Mouse (Mus musculus): ENCODE data around the gene Olfr1044. TPM values are rescaled to one million over a fixed set of nuclear protein-coding genes. Genes with fewer than 3 reads are reported as not detected.
"Not testable (repeated sequence)": the region's sequence is repeated elsewhere in the genome, so short reads cannot be mapped to it uniquely, and the experiment has no call there.

Gene Olfr1044
- not detected in 2 replicates for polyA plus RNA-seq (2015; fragmentation: Nextera tagmentation; extraction: Ambion mirVana)

GRCm38 (mm10) chr2:86177720-86178119, at the start of gene Olfr1044:
Gene Olfr1044, minus strand, starts transcription at chr2:86177820.
- H3K4me2 ChIP-seq = no peak within 1 kb of the TSS
- H3K4me3 ChIP-seq = no peak within 1 kb of the TSS
- H3K9ac ChIP-seq = no peak within 1 kb of the TSS
- H3K27ac ChIP-seq (replicated peaks) = no peak within 1 kb of the TSS
- no peaks in the 10 kb centered on the region for H3K27me3 ChIP-seq (replicated peaks)
- no peaks in the 10 kb centered on the region for H3K36me3 ChIP-seq
- no peaks in the 10 kb centered on the region for H3K4me1 ChIP-seq
- H3K9me3 ChIP-seq = no peaks in the 10 kb centered on the region
- no peak for ATAC-seq (ENCODE audit: extremely low read depth, insufficient number of reproducible peaks, low FRiP score, low TSS enrichment)

- Histone ChIP-seq H3K27me3 (replicated peaks) (no peaks in the 10 kb centered on the region), H3K4me3 (no peak within 1 kb of the TSS)
- ATAC-seq (ENCODE audit: extremely low read depth, insufficient number of reproducible peaks, low FRiP score, low TSS enrichment) = no peak
These were observed 41.6 kb upstream of the Olfr1044 start, which contains the start of gene Olfr1046 for GRCm38 (mm10) chr2:86219214-86219613. Gene Olfr1046, minus strand, starts transcription at chr2:86219314.

GRCm38 (mm10) chr2:86202909-86203308, 25.3 kb upstream of the Olfr1044 start, which contains the start of gene Olfr1045:
Gene Olfr1045, minus strand, starts transcription at chr2:86203009.
- Histone ChIP-seq H3K36me3 (no peaks in the 10 kb centered on the region), H3K9ac (no peak within 1 kb of the TSS), H3K4me3 (no peak within 1 kb of the TSS), H3K27me3 (replicated peaks) (no peaks in the 10 kb centered on the region), H3K4me2 (no peak within 1 kb of the TSS), H3K27ac (replicated peaks) (no peak within 1 kb of the TSS), H3K9me3 (no peaks in the 10 kb centered on the region), H3K4me1 (no peaks in the 10 kb centered on the region)
- ATAC-seq (ENCODE audit: extremely low read depth, insufficient number of reproducible peaks, low FRiP score, low TSS enrichment) = no peak

More at GRCm38 (mm10) chr2:86219214-86219613, 41.6 kb upstream of the Olfr1044 start, which contains the start of gene Olfr1046:
- no peak within 1 kb of the TSS for H3K4me2 ChIP-seq
- 51% methylated on average over 2 of the region's 2 CpGs for WGBS
- no peak within 1 kb of the TSS for H3K27ac ChIP-seq (replicated peaks)
- no peaks in the 10 kb centered on the region for H3K36me3 ChIP-seq
- no peaks in the 10 kb centered on the region for H3K9me3 ChIP-seq
- H3K4me1 ChIP-seq = no peaks in the 10 kb centered on the region
- H3K9ac ChIP-seq = no peak within 1 kb of the TSS

DNA sequence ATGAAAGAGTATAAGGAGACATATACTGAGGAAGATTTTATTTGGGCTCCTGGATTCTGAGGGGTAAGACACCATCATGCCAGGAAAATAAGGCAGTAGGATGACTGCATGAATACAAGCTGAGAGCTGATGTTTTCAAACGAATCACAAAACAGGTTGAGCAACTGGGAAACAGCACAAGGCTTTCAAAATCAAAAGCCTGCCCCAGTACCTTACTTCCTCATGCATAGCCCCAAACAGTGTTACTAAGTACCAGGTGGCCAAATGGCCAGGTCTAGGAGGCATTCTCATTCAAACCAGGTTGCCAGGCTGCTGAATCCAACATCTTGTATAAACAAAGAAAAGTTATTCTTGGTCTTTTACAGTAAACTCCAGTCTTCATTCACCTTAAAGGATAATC, 18.2 kb upstream of the Olfr1044 start:
- H3K4me1 ChIP-seq = no peaks in the 10 kb centered on the region
- H3K27ac ChIP-seq (replicated peaks) = no peak overlapping the region
- H3K27me3 ChIP-seq (replicated peaks) = no peaks in the 10 kb centered on the region
- no peak overlapping the region for H3K9ac ChIP-seq
- WGBS = 26% methylated on average over 1 of the region's 1 CpGs
- no peak overlapping the region for H3K4me3 ChIP-seq
- no peaks in the 10 kb centered on the region for H3K36me3 ChIP-seq
- peaks cover 6% of the 10 kb centered on the region for H3K9me3 ChIP-seq
- H3K4me2 ChIP-seq = no peak overlapping the region
- no peak for ATAC-seq (ENCODE audit: extremely low read depth, insufficient number of reproducible peaks, low FRiP score, low TSS enrichment)

DNA sequence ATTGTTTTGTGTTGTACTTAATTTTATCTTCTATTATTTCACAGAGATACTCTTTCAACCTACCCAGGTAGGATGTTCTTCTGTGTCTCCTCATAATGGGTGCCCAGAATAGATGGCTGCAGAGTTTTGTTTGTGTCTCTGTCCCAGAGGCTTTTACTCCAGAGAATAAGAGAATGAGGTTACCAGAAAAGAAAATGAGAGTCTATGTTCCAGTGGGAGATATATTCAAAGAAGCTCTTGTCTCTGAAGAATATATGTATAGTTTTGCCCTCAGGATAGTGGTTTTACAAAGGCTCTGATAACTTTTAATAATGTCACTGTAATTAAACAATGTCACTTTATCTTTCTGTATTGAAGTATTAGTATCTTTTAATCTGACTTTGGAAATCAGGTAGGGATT, 8.0 kb upstream of the Olfr1044 start, which contains the start of gene Olfr52:
Gene Olfr52 (minus strand): TSS at position 101 of the 400 bp plus-strand sequence.
- H3K4me2 ChIP-seq = no peak within 1 kb of the TSS
- no peaks in the 10 kb centered on the region for H3K4me1 ChIP-seq
- no peak within 1 kb of the TSS for H3K4me3 ChIP-seq
- no peak for ATAC-seq (ENCODE audit: extremely low read depth, insufficient number of reproducible peaks, low FRiP score, low TSS enrichment)
- no peak within 1 kb of the TSS for H3K9ac ChIP-seq
- no peaks in the 10 kb centered on the region for H3K36me3 ChIP-seq
- no peaks in the 10 kb centered on the region for H3K27me3 ChIP-seq (replicated peaks)
- H3K27ac ChIP-seq (replicated peaks) = no peak within 1 kb of the TSS
- H3K9me3 ChIP-seq = no peaks in the 10 kb centered on the region

- no peaks in the 10 kb centered on the region for H3K27me3 ChIP-seq (replicated peaks)
- no peaks in the 10 kb centered on the region for H3K4me1 ChIP-seq
- no peak overlapping the region for H3K4me3 ChIP-seq
- no peaks in the 10 kb centered on the region for H3K9me3 ChIP-seq
- no peak overlapping the region for H3K9ac ChIP-seq
- no peak overlapping the region for H3K4me2 ChIP-seq
- no peaks in the 10 kb centered on the region for H3K36me3 ChIP-seq
- ATAC-seq (ENCODE audit: extremely low read depth, insufficient number of reproducible peaks, low FRiP score, low TSS enrichment) = no peak
- no peak overlapping the region for H3K27ac ChIP-seq (replicated peaks)
- WGBS = 77% methylated on average over 3 of the region's 3 CpGs
These were observed 2.3 kb upstream of the Olfr1044 start for GRCm38 (mm10) chr2:86179950-86180349.

GRCm38 (mm10) chr2:86175422-86175821, 2.2 kb downstream of the Olfr1044 start:
- WGBS = 71% methylated on average over 7 of the region's 7 CpGs
- not testable (repeated sequence) for H3K9me3 ChIP-seq; H3K27me3 ChIP-seq (replicated peaks); ATAC-seq (ENCODE audit: extremely low read depth, insufficient number of reproducible peaks, low FRiP score, low TSS enrichment); H3K4me2 ChIP-seq; H3K36me3 ChIP-seq; H3K4me1 ChIP-seq; H3K27ac ChIP-seq (replicated peaks); H3K9ac ChIP-seq; H3K4me3 ChIP-seq

DNA sequence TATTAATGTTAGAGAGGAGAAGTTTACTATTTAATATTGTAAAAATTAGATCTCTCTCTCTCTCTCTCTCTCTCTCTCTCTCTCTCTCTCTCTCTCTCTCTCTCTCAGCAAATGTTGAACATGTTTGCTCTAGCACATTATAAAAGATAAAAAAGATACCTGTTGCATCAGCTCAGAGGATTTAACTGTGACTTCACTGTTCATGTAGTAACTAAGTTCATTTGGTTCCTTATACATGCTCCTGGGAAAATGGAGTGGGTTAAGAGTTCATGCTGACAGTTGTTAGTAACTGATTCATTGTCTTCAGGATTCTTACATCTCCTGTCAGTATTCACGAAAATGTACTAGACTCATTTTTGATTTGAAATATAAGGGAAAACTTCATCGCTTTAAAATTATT, 10.2 kb downstream of the Olfr1044 start, which contains the start of gene Olfr1043:
Gene Olfr1043 (minus strand): TSS at position 101 of the 400 bp plus-strand sequence.
- H3K27me3 ChIP-seq (replicated peaks) = no peaks in the 10 kb centered on the region
- H3K4me3 ChIP-seq = no peak within 1 kb of the TSS
- H3K9me3 ChIP-seq = no peaks in the 10 kb centered on the region
- no peak within 1 kb of the TSS for H3K9ac ChIP-seq
- H3K27ac ChIP-seq (replicated peaks) = no peak within 1 kb of the TSS
- H3K36me3 ChIP-seq = no peaks in the 10 kb centered on the region
- WGBS = 71% methylated on average over 2 of the region's 2 CpGs
- H3K4me1 ChIP-seq = peaks cover 7% of the 10 kb centered on the region
- H3K4me2 ChIP-seq = no peak within 1 kb of the TSS
- ATAC-seq (ENCODE audit: extremely low read depth, insufficient number of reproducible peaks, low FRiP score, low TSS enrichment) = no peak

DNA sequence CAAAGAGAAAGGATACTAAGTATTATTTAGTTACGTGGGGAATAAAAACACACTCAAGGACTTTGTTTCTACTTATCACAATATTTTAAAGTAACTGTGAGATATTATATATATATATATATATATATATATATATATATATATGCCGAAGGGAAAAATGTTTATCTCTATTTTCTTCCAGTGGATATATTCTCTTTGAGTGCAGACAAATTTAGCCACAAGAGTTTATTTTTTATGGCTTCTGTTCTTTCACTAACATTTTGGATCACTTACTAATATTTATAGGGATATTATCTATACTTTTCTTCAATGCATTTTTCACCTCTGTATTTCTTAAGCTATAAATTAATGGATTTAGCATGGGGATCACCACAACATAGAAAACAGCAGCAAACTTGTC, 15.9 kb downstream of the Olfr1044 start, which contains the start of gene Olfr1042:
Gene Olfr1042 (minus strand): TSS at position 101 of the 400 bp plus-strand sequence.
- Histone ChIP-seq H3K9ac (no peak within 1 kb of the TSS), H3K27me3 (replicated peaks) (no peaks in the 10 kb centered on the region), H3K4me2 (no peak within 1 kb of the TSS), H3K9me3 (no peaks in the 10 kb centered on the region), H3K4me1 (no peaks in the 10 kb centered on the region), H3K27ac (replicated peaks) (no peak within 1 kb of the TSS), H3K4me3 (no peak within 1 kb of the TSS), H3K36me3 (no peaks in the 10 kb centered on the region)
- no peak for ATAC-seq (ENCODE audit: extremely low read depth, insufficient number of reproducible peaks, low FRiP score, low TSS enrichment)
- WGBS = 65% methylated on average over 2 of the region's 2 CpGs

DNA sequence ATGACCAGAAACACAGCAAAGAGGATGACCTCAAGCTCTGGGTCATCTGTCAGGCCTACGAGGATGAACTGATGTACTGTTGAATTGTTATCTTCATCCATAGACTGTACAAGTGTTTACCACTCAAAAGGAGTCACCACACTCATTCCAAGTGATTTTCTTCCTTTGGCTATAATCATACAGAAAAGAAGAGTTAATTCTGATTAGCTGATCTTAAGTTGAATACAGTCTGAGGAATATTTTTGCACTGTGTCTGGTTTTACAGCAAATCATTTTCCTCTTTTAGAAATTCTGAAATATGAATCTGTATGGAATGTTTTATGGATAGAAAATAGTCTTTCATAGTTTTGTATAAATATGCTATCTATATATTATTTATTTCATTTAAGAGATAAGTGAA, 31.0 kb downstream of the Olfr1044 start, which contains the start of gene Olfr1040:
Gene Olfr1040 (minus strand): TSS at position 101 of the 400 bp plus-strand sequence.
- Histone ChIP-seq H3K27ac (replicated peaks) (no peak within 1 kb of the TSS), H3K36me3 (no peaks in the 10 kb centered on the region), H3K4me1 (no peaks in the 10 kb centered on the region), H3K27me3 (replicated peaks) (no peaks in the 10 kb centered on the region), H3K9me3 (0 out of 2 replicates have a peak, but pooled peaks cover 4% of the 10 kb centered on the region), H3K4me2 (no peak within 1 kb of the TSS), H3K9ac (no peak within 1 kb of the TSS), H3K4me3 (no peak within 1 kb of the TSS)
- no peak for ATAC-seq (ENCODE audit: extremely low read depth, insufficient number of reproducible peaks, low FRiP score, low TSS enrichment)
- WGBS = 66% methylated on average over 1 of the region's 1 CpGs

GRCm38 (mm10) chr2:86135828-86136227, 41.8 kb downstream of the Olfr1044 start, which contains the start of gene Olfr1039:
Gene Olfr1039, minus strand, starts transcription at chr2:86135928.
- H3K4me1 ChIP-seq = no peaks in the 10 kb centered on the region
- ATAC-seq (ENCODE audit: extremely low read depth, insufficient number of reproducible peaks, low FRiP score, low TSS enrichment) = no peak
- WGBS = 85% methylated on average over 1 of the region's 1 CpGs
- H3K36me3 ChIP-seq = no peaks in the 10 kb centered on the region
- H3K4me2 ChIP-seq = no peak within 1 kb of the TSS
- no peaks in the 10 kb centered on the region for H3K27me3 ChIP-seq (replicated peaks)
- no peak within 1 kb of the TSS for H3K9ac ChIP-seq
- no peak within 1 kb of the TSS for H3K27ac ChIP-seq (replicated peaks)
- no peak within 1 kb of the TSS for H3K4me3 ChIP-seq
- H3K9me3 ChIP-seq = no peaks in the 10 kb centered on the region

All from heart, embryonic 13.5 days (tissue).